Mouse (Mus musculus) hindbrain, embryonic 16.5 days (tissue): ENCODE results near the gene Hist1h4d. TPM values are rescaled to one million over a fixed set of nuclear protein-coding genes. Genes with fewer than 3 reads are reported as not detected.
"Not testable (repeated sequence)": the region's sequence is repeated elsewhere in the genome, so short reads cannot be mapped to it uniquely, and the experiment has no call there.

ENCODE experiments used
- ATAC-seq: fragments of 200-750 bp; cut with Nextera tagmentation; 2 replicates; pipeline ENCODE4 v1.8.0; 2017; ENCODE audit warnings: moderate TSS enrichment, moderate library complexity
- H3K27ac ChIP-seq: fragments of 300-500 bp; sonication (generic); 2 replicates; pipeline ENCODE4 v1.5.1; 2014; ENCODE audit warnings: low read depth, mild to moderate bottlenecking, control low read depth, low read length, moderate library complexity
- H3K27me3 ChIP-seq: fragments of 300-500 bp; sonication (generic); replicated peaks from 2 replicates; pipeline ENCODE4 v1.6.1; 2014; ENCODE audit warnings: low read length; ENCODE audit not compliant: control insufficient read depth, insufficient read depth
- H3K36me3 ChIP-seq: fragments of 300-500 bp; sonication (generic); 2 replicates; pipeline ENCODE4 v1.6.1; 2014; ENCODE audit warnings: mild to moderate bottlenecking, low read length, moderate library complexity, mixed read lengths; ENCODE audit not compliant: control insufficient read depth, insufficient read depth
- H3K4me1 ChIP-seq: fragments of 300-500 bp; sonication (generic); 2 replicates; pipeline ENCODE4 v1.6.1; 2014; ENCODE audit warnings: low read depth, low read length; ENCODE audit not compliant: control insufficient read depth, insufficient read depth
- H3K4me2 ChIP-seq: fragments of 300-500 bp; sonication (generic); 2 replicates; pipeline ENCODE4 v1.6.1; 2014; ENCODE audit warnings: mild to moderate bottlenecking, low read length, control low read depth, moderate library complexity
- H3K4me3 ChIP-seq: fragments of 300-500 bp; sonication (generic); 2 replicates; pipeline ENCODE4 v1.5.1; 2014; ENCODE audit warnings: mild to moderate bottlenecking, low read length, control low read depth, moderate library complexity
- H3K9ac ChIP-seq: fragments of 300-500 bp; sonication (generic); 2 replicates; pipeline ENCODE4 v1.6.1; 2014; ENCODE audit warnings: low read depth, mild to moderate bottlenecking, control low read depth, low read length, moderate library complexity
- H3K9me3 ChIP-seq: fragments of 300-500 bp; sonication (generic); 2 replicates; pipeline ENCODE4 v1.6.1; 2014; ENCODE audit warnings: mild to moderate bottlenecking, low read length, moderate library complexity; ENCODE audit not compliant: control insufficient read depth
- WGBS: fragments of 180-500 bp; shearing (Covaris S2); extraction: QIAGEN DNeasy Blood & Tissue Kit; methylation state at CpG from one replicate; pipeline ENCODE4 v1.1.7; 2014; 5-methylcytosine and 5-hydroxymethylcytosine counted together
- polyA plus RNA-seq: library from polyadenylated mRNA; unstranded; fragments of >200 nt; fragmentation: Nextera tagmentation; extraction: Ambion mirVana; gene quantifications from 2 replicates; pipeline ENCODE4 v1.2.1, GENCODE M21; 2015

Gene Hist1h4d
- polyA plus RNA-seq, 1 experiment from 2014 or later: 30.0 TPM

DNA sequence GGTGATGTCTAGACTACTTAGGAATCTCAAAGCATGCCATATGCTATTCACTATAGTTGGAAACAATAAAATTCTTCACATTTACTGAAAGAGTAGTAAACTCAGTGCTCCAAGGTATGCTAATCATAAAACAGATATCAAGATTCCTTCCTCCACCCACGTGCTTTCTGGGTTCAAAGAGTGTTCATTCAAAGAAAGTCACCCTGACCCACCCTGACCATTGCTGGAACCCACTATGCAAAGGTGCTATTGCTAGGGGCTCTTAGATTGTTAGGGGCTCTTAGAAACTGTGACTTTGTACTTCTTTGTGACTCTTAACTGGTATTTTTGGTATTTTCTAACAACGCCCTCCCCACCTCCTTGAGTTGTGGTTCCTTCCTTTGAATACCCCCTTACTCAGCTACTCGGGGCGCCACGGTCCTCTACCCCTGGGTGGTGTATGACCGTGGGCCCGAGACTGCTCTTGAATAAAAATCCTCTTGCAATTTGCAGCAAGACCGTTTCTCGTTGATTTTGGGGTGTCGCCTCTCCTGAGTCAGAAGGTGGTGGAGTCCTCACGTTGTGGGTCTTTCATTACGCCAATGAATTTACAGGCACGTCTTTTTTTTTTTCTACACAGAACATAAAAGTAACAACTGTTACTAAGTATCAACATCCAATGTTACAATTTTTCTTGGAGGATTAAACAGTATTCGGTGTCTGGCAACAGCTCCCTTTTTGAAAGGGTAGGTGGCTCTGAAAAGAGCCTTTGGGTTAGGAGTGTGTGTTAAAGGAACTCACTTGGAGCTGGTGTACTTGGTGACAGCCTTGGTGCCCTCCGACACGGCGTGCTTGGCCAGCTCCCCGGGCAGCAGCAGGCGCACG, 8.1 kb upstream of the Hist1h4d start:
- not testable (repeated sequence) for H3K27me3 ChIP-seq, H3K9ac ChIP-seq, H3K36me3 ChIP-seq, ATAC-seq, H3K9me3 ChIP-seq
- 15% methylated on average over 14 of the region's 20 CpGs for WGBS
- Histone ChIP-seq H3K27ac (peak overlapping the region; percentile 75), H3K4me3 (peak overlapping the region; percentile 37), H3K4me2 (peak overlapping the region; percentile 53), H3K4me1 (peaks cover 26% of the 10 kb centered on the region)

DNA sequence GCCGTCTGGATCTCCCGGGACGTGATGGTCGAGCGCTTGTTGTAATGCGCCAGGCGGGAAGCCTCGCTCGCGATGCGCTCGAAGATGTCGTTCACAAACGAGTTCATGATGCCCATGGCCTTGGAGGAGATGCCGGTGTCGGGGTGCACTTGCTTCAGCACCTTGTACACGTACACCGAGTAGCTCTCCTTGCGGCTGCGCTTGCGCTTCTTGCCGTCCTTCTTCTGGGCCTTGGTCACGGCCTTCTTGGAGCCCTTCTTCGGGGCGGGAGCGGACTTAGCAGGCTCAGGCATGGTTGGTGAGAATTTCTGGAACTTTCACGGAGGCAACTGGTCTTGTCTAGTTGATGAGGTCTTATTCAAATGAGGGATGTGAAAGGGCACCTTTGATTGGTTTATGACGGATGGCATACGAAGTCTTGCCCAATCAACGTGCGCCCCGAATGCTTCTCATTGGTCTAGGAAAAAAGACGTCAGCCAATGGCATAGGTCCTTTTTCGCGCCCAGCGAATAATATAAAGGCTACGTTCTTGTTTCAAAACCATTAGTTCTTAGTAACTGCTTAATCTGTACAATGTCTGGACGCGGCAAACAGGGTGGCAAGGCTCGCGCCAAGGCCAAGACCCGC, 7.4 kb upstream of the Hist1h4d start, which contains the start of the genes Hist1h2bf and Hist1h2ad:
TSS of gene Hist1h2bf (minus strand) at position 299 of the 627 bp plus-strand sequence.
TSS of gene Hist1h2ad (plus strand) at position 484 of the 627 bp plus-strand sequence.
- WGBS: under 1% methylated on average over 19 of the region's 42 CpGs
- not testable (repeated sequence) for H3K27me3 ChIP-seq, H3K9me3 ChIP-seq, H3K36me3 ChIP-seq, H3K9ac ChIP-seq
- H3K4me1 ChIP-seq: peaks cover 26% of the 10 kb centered on the region
- peak within 1 kb of the TSS; percentile 37 for H3K4me3 ChIP-seq
- peak within 1 kb of the TSS; percentile 75 for H3K27ac ChIP-seq
- H3K4me2 ChIP-seq: peak within 1 kb of the TSS; percentile 71
- ATAC-seq: peak; percentile 92

DNA sequence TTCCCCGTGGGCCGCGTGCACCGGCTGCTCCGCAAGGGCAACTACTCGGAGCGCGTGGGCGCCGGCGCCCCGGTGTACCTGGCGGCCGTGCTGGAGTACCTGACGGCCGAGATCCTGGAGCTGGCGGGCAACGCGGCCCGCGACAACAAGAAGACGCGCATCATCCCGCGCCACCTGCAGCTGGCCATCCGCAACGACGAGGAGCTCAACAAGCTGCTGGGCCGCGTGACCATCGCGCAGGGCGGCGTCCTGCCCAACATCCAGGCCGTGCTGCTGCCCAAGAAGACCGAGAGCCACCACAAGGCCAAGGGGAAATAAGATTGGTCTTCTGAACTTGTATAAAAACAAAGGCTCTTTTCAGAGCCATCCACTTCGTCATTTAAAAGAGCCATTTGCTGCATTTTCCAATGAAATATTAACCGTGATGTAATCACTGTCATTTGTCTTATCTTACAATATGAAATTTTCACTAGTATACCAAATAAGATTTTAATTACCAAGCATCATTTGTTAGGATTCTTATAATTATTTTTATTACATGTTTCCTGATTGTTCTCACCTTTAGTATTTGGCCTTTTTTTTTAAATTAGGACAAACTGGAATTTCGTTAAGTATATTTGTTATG, 6.7 kb upstream of the Hist1h4d start:
- not testable (repeated sequence) for H3K9ac ChIP-seq, H3K36me3 ChIP-seq, ATAC-seq, H3K9me3 ChIP-seq, H3K27me3 ChIP-seq
- peaks cover 26% of the 10 kb centered on the region for H3K4me1 ChIP-seq
- H3K4me2 ChIP-seq: peak overlapping the region; percentile 71
- peak overlapping the region; percentile 34 for H3K4me3 ChIP-seq
- H3K27ac ChIP-seq: peak overlapping the region; percentile 74
- 0% methylated on average over 5 of the region's 39 CpGs for WGBS

DNA sequence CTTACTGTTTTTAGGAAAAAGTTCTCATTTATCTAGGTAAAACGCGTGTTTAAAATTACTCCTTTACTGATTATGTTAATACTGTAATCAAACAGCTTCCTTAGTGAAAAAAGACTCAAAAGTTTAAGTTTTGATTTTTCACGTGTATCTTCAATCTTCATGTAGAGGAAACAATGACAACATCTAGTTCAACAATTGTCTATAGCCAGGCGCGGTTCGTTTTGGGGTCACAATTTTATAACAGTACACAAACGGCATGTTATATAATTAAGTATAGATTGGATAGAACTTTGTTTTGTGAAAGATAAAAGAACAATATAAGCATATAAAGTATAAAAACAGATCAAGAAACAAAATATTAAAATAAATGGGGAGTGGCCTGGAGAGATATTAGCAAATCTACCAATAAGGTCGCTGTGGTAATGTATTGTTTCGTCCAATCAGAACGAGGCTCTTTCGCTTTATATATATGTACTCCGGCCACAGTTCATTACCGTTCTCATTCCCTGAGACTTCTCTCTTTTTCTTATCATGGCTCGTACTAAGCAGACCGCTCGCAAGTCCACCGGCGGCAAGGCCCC, 6.0 kb upstream of the Hist1h4d start, which contains the start of gene Hist1h3d:
TSS of gene Hist1h3d (plus strand) at position 493 of the 581 bp plus-strand sequence.
- H3K4me2 ChIP-seq: peak within 1 kb of the TSS; percentile 71
- no peaks in the 10 kb centered on the region for H3K27me3 ChIP-seq
- peak within 1 kb of the TSS; percentile 59 for H3K9ac ChIP-seq
- H3K36me3 ChIP-seq: no peaks in the 10 kb centered on the region
- no peaks in the 10 kb centered on the region for H3K9me3 ChIP-seq
- peaks cover 21% of the 10 kb centered on the region for H3K4me1 ChIP-seq
- ATAC-seq: peak; percentile 68
- WGBS: under 1% methylated on average over 18 of the region's 18 CpGs
- H3K4me3 ChIP-seq: peak within 1 kb of the TSS; percentile 42
- H3K27ac ChIP-seq: peak within 1 kb of the TSS; percentile 72

DNA sequence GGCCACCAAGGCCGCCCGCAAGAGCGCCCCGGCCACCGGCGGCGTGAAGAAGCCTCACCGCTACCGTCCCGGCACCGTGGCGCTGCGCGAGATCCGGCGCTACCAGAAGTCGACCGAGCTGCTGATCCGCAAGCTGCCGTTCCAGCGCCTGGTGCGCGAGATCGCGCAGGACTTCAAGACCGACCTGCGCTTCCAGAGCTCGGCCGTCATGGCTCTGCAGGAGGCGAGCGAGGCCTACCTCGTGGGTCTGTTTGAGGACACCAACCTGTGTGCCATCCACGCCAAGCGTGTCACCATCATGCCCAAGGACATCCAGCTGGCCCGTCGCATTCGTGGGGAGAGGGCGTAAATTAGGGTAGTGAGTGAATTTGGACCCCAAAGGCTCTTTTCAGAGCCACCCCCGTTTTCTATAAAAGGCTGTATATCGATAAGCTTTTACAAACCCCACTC, 5.5 kb upstream of the Hist1h4d start:
- Histone ChIP-seq H3K4me2 (peak overlapping the region; percentile 71), H3K4me3 (peak overlapping the region; percentile 42), H3K9ac (peak overlapping the region; percentile 59), H3K4me1 (peaks cover 21% of the 10 kb centered on the region), H3K27ac (peak overlapping the region; percentile 71)
- not testable (repeated sequence) for ATAC-seq, H3K27me3 ChIP-seq, H3K9me3 ChIP-seq, H3K36me3 ChIP-seq
- 1% methylated on average over 8 of the region's 40 CpGs for WGBS

DNA sequence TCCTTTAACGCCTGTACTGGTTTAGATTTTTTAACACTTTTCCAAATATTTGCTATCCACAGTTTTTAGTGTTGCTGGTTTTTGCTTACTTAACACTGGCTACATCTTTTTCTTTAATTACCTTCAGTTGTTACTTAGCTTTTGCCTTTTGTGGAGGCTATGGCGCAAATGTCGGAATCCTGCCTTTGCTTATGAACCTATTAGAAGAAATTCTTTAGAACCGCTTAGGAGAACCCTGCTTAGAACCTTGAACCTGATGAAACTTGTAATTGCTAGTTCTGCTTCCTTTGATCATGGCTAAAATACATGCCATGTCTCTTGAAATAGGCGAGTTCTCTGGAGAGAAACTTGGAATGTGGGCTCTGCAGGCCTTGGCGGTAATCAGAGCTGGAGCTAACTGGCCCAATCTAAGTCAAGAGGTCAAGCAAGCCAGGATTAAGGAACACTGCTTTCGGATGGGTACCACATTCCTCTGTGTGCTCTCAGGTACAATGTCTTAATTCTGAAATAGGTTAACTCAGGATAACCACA, 5.0 kb upstream of the Hist1h4d start:
- Histone ChIP-seq H3K4me2 (peak overlapping the region; percentile 71), H3K27ac (peak overlapping the region; percentile 71), H3K9me3 (no peaks in the 10 kb centered on the region), H3K27me3 (no peaks in the 10 kb centered on the region), H3K9ac (peak overlapping the region; percentile 59; the same call in 1 of the 2 replicates), H3K36me3 (no peaks in the 10 kb centered on the region), H3K4me1 (peaks cover 21% of the 10 kb centered on the region), H3K4me3 (peak overlapping the region; percentile 42)
- no peak for ATAC-seq
- 6% methylated on average over 7 of the region's 7 CpGs for WGBS

DNA sequence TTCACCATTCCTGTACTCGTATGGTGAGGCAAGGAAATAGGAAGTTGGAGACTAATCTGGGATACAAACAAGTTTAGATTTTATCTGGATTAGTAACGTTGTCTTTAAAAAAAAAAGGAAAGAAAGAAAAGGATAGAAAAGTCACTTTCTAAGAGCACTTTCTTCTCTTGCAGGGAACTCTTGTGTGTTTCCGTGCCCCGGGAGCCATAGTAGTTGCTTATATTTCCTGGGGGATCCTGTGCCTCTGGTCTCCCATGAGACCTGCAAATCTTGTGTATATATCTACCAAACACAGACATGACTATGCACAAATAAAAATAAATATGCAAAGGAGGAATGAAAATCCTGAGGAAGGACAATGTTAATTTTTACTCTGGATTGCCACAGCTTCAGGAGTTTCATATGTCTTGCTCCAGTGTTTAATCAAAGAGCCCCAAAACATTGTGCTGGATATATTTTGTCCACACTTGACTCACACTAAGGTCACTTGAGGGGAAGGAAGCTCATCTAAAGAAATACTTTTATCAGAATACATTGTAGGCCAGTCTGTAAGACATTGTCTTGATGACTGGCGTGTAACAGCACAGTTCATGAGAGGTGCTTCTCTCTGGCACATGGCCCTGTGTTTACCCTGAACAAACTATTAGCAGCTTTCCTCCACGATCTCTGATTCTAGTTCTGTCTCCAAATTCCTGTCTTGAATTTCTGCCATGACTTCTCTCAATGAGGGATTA, 4.3 kb upstream of the Hist1h4d start:
- peak overlapping the region; percentile 23; the same call in 1 of the 2 replicates for H3K27ac ChIP-seq
- H3K9ac ChIP-seq: no peak overlapping the region
- peak overlapping the region; percentile 71 for H3K4me2 ChIP-seq
- 52% methylated on average over 6 of the region's 6 CpGs for WGBS
- H3K9me3 ChIP-seq: no peaks in the 10 kb centered on the region
- no peak overlapping the region for H3K4me3 ChIP-seq
- no peak for ATAC-seq
- peaks cover 21% of the 10 kb centered on the region for H3K4me1 ChIP-seq
- H3K36me3 ChIP-seq: no peaks in the 10 kb centered on the region
- H3K27me3 ChIP-seq: no peaks in the 10 kb centered on the region

DNA sequence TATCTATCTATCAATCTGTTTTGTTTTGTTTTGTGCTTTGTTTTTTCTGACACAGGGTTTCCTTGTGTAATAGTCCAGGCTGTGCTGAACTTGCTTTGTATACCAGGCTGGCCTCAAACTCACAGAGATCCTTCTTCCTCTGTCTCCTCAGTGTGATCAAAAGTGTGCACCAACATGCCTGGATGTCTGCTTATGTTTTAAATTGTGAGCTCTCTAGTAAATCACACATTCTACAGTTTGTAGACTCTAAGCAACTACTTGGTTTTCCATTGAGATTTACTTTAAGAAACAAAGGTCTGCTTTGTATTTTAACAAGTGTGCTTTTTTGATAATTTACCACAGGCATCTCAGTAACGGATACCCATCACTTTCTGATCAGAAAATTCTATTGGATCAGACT, 3.6 kb upstream of the Hist1h4d start:
- Histone ChIP-seq H3K27me3 (no peaks in the 10 kb centered on the region), H3K27ac (no peak overlapping the region), H3K4me2 (no peak overlapping the region), H3K9ac (no peak overlapping the region), H3K4me3 (no peak overlapping the region), H3K9me3 (no peaks in the 10 kb centered on the region), H3K4me1 (peaks cover 19% of the 10 kb centered on the region), H3K36me3 (no peaks in the 10 kb centered on the region)
- ATAC-seq: no peak
- 100% methylated on average over 1 of the region's 1 CpGs for WGBS
